Mouse (Mus musculus): ENCODE results near the gene Dmrt3.

Dmrt3 gene

GRCm38 (mm10) chr19:25669593-25670248 is 59.6 kb downstream of the Dmrt3 start:
- in situ Hi-C loops (cut with MboI; ENCODE audit: low pct_unique_long_range_greater_than_20kb in 1 of 2, low sequenced_read_pairs in 2 of 2, unreplicated experiment in 1 of 2), result loop anchor here in 1 of 2 experiments (10.0 to 25.0 kb wide), 2 partner anchors 515 to 943 kb away; partner anchors contain the start of gene Smarca2

- in situ Hi-C loops (cut with MboI; ENCODE audit: low pct_unique_long_range_greater_than_20kb in 1 of 2, low sequenced_read_pairs in 2 of 2, unreplicated experiment in 1 of 2), result loop anchor here in 1 of 2 experiments (10.0 to 25.0 kb wide), 2 partner anchors 514 to 942 kb away; partner anchors contain the start of gene Smarca2
These were observed 60.6 kb downstream of the Dmrt3 start for GRCm38 (mm10) chr19:25670571-25671285.

- in situ Hi-C loops (cut with MboI; ENCODE audit: low pct_unique_long_range_greater_than_20kb in 1 of 2, low sequenced_read_pairs in 2 of 2, unreplicated experiment in 1 of 2), result loop anchor here in 1 of 2 experiments (10.0 to 25.0 kb wide), 2 partner anchors 513 to 941 kb away; partner anchors contain the start of gene Smarca2
These were observed 61.6 kb downstream of the Dmrt3 start for GRCm38 (mm10) chr19:25671681-25672080.

- in situ Hi-C loops (cut with MboI; ENCODE audit: low pct_unique_long_range_greater_than_20kb in 1 of 2, low sequenced_read_pairs in 2 of 2, unreplicated experiment in 1 of 2), result loop anchor here in 1 of 2 experiments (10.0 to 25.0 kb wide), 2 partner anchors 512 to 940 kb away; partner anchors contain the start of gene Smarca2
These were observed 62.2 kb downstream of the Dmrt3 start, which contains the start of gene Dmrt2 for GRCm38 (mm10) chr19:25672101-25672950. Gene Dmrt2 (plus strand): TSS chr19:25672411.

Measured in mouse embryonic stem cell (cell line).